Mouse (Mus musculus): ENCODE data around the gene Tmem62. TPM values are rescaled to one million over a fixed set of nuclear protein-coding genes. Genes with fewer than 3 reads are reported as not detected.
"Not testable (repeated sequence)": the region's sequence is repeated elsewhere in the genome, so short reads cannot be mapped to it uniquely, and the experiment has no call there.

The Tmem62 gene
- polyA plus RNA-seq, 1 experiment from 2014 or later = 6.5 TPM

- Histone ChIP-seq H3K27ac (ENCODE audit: low read depth, low read length) (no peak overlapping the region), H3K4me2 (replicated peaks; ENCODE audit: low read depth, low read length) (no peak overlapping the region), H3K9ac (ENCODE audit: low read depth, low read length) (no peak overlapping the region), H3K36me3 (ENCODE audit: control insufficient read depth, insufficient read depth, low read length) (peaks cover 13% of the 10 kb centered on the region; the same call in 1 of the 2 replicates), H3K4me1 (ENCODE audit: control insufficient read depth, insufficient read depth, low read length) (peaks cover 8% of the 10 kb centered on the region; the same call in 1 of the 2 replicates), H3K4me3 (ENCODE audit: low read length) (no peak overlapping the region), H3K9me3 (ENCODE audit: control insufficient read depth, low read length) (no peaks in the 10 kb centered on the region), H3K27me3 (ENCODE audit: control insufficient read depth, insufficient read depth, low read length) (no peaks in the 10 kb centered on the region)
- ATAC-seq (ENCODE audit: low FRiP score, low TSS enrichment) = no peak
- WGBS = 89% methylated on average over 3 of the region's 3 CpGs
These were observed 11.3 kb upstream of the Tmem62 start for GRCm38 (mm10) chr2:120965486-120965885.

DNA sequence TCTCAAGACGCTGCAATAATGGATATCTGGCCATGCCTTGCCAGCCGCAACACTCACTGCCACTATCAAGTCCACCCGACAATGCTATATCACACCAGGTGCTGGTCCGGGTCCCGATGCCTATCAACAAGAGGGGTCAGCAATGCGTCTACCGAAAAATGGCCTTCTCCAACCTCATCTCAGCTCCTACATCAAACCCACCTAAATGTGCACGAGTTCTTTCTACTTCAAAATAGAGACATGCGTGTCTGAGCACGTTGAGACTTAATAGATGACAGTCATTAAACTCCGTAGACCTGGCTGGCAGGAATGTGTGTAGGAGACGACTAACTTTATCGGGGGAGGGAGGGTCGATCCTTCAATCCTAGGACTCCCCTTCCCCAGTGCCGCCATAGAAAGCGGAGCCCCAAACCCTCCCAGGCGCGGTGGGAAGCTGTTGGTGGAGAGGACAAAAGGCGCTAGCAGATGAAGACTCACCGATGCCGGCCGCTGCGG, 6.7 kb upstream of the Tmem62 start:
- H3K9ac ChIP-seq (ENCODE audit: low read depth, low read length) = peak overlapping the region; percentile 92
- ATAC-seq (ENCODE audit: low FRiP score, low TSS enrichment) = peak; percentile 13; the same call in 1 of the 2 replicates
- H3K27me3 ChIP-seq (ENCODE audit: control insufficient read depth, insufficient read depth, low read length) = no peaks in the 10 kb centered on the region
- peaks cover 8% of the 10 kb centered on the region; the same call in 1 of the 2 replicates for H3K4me1 ChIP-seq (ENCODE audit: control insufficient read depth, insufficient read depth, low read length)
- H3K27ac ChIP-seq (ENCODE audit: low read depth, low read length) = peak overlapping the region; percentile 74; the same call in 1 of the 2 replicates
- H3K4me2 ChIP-seq (replicated peaks; ENCODE audit: low read depth, low read length) = peak overlapping the region; percentile 65
- no peaks in the 10 kb centered on the region for H3K9me3 ChIP-seq (ENCODE audit: control insufficient read depth, low read length)
- WGBS = under 1% methylated on average over 23 of the region's 23 CpGs
- no peaks in the 10 kb centered on the region; the same call in 1 of the 2 replicates for H3K36me3 ChIP-seq (ENCODE audit: control insufficient read depth, insufficient read depth, low read length)
- peak overlapping the region; percentile 88 for H3K4me3 ChIP-seq (ENCODE audit: low read length)

- H3K27ac ChIP-seq (ENCODE audit: low read depth, low read length) = peak within 1 kb of the TSS; percentile 74; the same call in 1 of the 2 replicates
- no peaks in the 10 kb centered on the region for H3K9me3 ChIP-seq (ENCODE audit: control insufficient read depth, low read length)
- no peaks in the 10 kb centered on the region for H3K27me3 ChIP-seq (ENCODE audit: control insufficient read depth, insufficient read depth, low read length)
- H3K36me3 ChIP-seq (ENCODE audit: control insufficient read depth, insufficient read depth, low read length) = no peaks in the 10 kb centered on the region; the same call in 1 of the 2 replicates
- peaks cover 8% of the 10 kb centered on the region; the same call in 1 of the 2 replicates for H3K4me1 ChIP-seq (ENCODE audit: control insufficient read depth, insufficient read depth, low read length)
- ATAC-seq (ENCODE audit: low FRiP score, low TSS enrichment) = peak; percentile 87
- peak within 1 kb of the TSS; percentile 88 for H3K4me3 ChIP-seq (ENCODE audit: low read length)
- peak within 1 kb of the TSS; percentile 65 for H3K4me2 ChIP-seq (replicated peaks; ENCODE audit: low read depth, low read length)
- WGBS = under 1% methylated on average over 39 of the region's 39 CpGs
- peak within 1 kb of the TSS; percentile 92 for H3K9ac ChIP-seq (ENCODE audit: low read depth, low read length)
These were observed 6.2 kb upstream of the Tmem62 start, which contains the start of gene Ubr1 for GRCm38 (mm10) chr2:120970559-120971080. TSS of gene Ubr1 (minus strand) at chr2:120970715.

DNA sequence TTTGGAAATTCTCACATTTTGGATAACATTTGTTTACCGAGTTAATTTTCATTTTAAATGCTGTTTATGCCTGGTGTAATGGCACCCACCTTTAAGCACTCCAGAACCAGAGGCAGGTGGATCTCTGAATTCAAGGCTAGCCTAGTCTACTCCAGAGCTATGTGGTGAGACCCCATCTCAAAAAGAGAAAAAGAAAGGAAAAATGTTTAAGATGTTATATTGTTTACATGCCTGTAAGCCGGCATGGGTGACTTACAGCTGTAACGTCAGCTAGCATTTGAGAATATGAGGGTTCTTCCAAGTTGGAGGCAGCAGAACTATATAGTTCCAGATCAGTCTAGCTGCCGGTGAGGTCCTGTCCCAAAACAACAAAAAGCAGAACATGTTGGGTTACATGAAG, 5.1 kb upstream of the Tmem62 start:
- no peak overlapping the region for H3K4me3 ChIP-seq (ENCODE audit: low read length)
- H3K4me2 ChIP-seq (replicated peaks; ENCODE audit: low read depth, low read length) = no peak overlapping the region
- no peak overlapping the region for H3K27ac ChIP-seq (ENCODE audit: low read depth, low read length)
- no peaks in the 10 kb centered on the region; the same call in 1 of the 2 replicates for H3K36me3 ChIP-seq (ENCODE audit: control insufficient read depth, insufficient read depth, low read length)
- H3K4me1 ChIP-seq (ENCODE audit: control insufficient read depth, insufficient read depth, low read length) = peaks cover 8% of the 10 kb centered on the region; the same call in 1 of the 2 replicates
- 90% methylated on average over 4 of the region's 4 CpGs for WGBS
- H3K9ac ChIP-seq (ENCODE audit: low read depth, low read length) = no peak overlapping the region
- no peaks in the 10 kb centered on the region for H3K9me3 ChIP-seq (ENCODE audit: control insufficient read depth, low read length)
- no peaks in the 10 kb centered on the region for H3K27me3 ChIP-seq (ENCODE audit: control insufficient read depth, insufficient read depth, low read length)
- ATAC-seq (ENCODE audit: low FRiP score, low TSS enrichment) = no peak

DNA sequence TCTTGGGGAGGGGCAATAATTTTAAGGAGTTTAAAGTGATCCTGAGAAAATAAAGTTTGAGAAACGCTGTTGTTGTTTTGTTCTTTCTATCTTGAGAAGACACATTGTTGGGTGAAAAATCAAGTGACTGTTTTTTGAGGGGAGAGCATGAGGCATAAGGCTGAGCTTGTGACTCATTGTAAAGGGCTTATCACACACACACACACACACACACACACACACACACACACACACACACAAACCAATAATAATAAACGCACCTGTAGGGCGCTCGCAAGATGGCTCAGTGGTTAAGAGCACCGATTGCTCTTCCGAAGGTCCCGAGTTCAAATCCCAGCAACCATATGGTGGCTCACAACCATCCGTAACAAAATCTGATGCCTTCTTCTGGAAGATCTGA, 4.6 kb upstream of the Tmem62 start:
- not testable (repeated sequence) for H3K9me3 ChIP-seq (ENCODE audit: control insufficient read depth, low read length); H3K4me3 ChIP-seq (ENCODE audit: low read length); H3K27me3 ChIP-seq (ENCODE audit: control insufficient read depth, insufficient read depth, low read length); H3K4me2 ChIP-seq (replicated peaks; ENCODE audit: low read depth, low read length); H3K4me1 ChIP-seq (ENCODE audit: control insufficient read depth, insufficient read depth, low read length); ATAC-seq (ENCODE audit: low FRiP score, low TSS enrichment); H3K27ac ChIP-seq (ENCODE audit: low read depth, low read length); H3K9ac ChIP-seq (ENCODE audit: low read depth, low read length); H3K36me3 ChIP-seq (ENCODE audit: control insufficient read depth, insufficient read depth, low read length)
- WGBS = 98% methylated on average over 8 of the region's 8 CpGs

DNA sequence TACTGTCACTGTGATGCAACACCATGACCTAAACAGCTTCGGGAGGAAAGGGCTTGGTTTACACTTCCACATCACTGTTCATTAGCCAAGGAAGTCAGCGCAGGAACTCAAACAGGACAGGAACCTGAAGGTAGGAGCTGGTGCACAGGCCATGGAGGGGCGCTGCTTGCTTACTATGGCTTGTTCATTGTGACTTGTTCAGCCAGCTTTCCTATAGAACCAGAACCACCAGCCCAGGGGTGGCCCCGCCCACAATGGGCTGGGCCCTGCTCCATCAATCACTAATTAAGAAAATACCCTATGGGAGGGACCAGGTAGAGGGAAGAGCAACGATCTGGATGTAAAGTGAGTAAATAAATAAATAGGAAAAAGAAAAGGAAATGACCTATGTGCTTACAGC, 3.9 kb upstream of the Tmem62 start:
- H3K36me3 ChIP-seq (ENCODE audit: control insufficient read depth, insufficient read depth, low read length) = no peaks in the 10 kb centered on the region
- WGBS = 15% methylated on average over 5 of the region's 5 CpGs
- no peaks in the 10 kb centered on the region for H3K9me3 ChIP-seq (ENCODE audit: control insufficient read depth, low read length)
- no peak overlapping the region for H3K4me3 ChIP-seq (ENCODE audit: low read length)
- H3K9ac ChIP-seq (ENCODE audit: low read depth, low read length) = no peak overlapping the region
- H3K27me3 ChIP-seq (ENCODE audit: control insufficient read depth, insufficient read depth, low read length) = no peaks in the 10 kb centered on the region
- no peak overlapping the region for H3K27ac ChIP-seq (ENCODE audit: low read depth, low read length)
- H3K4me2 ChIP-seq (replicated peaks; ENCODE audit: low read depth, low read length) = 0 out of 2 replicates have a peak overlapping the region, but pooled peaks have one; percentile 4
- peaks cover 8% of the 10 kb centered on the region; the same call in 1 of the 2 replicates for H3K4me1 ChIP-seq (ENCODE audit: control insufficient read depth, insufficient read depth, low read length)
- no peak for ATAC-seq (ENCODE audit: low FRiP score, low TSS enrichment)

DNA sequence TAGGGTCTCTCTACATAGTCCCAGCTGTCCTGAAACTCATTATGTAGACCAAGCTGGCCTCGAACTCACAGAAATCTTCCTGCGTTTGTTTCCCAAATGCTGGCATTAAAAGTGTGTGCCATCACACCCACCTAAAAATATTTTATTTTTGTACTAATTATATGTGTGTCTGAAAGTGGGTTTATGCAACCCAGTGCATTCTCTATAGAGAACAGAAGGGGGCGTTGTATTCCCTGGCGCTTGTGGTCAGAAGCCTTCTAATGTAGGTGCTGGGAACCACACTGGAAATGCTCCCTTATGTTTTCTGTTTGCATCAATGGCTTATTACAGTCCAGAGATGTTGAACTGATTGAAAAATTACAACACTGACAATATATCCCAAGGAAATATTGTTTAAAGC, 509 bp upstream of the Tmem62 start:
- Histone ChIP-seq H3K27ac (ENCODE audit: low read depth, low read length) (no peak overlapping the region), H3K4me2 (replicated peaks; ENCODE audit: low read depth, low read length) (no peak overlapping the region; the same call in 1 of the 2 replicates), H3K4me3 (ENCODE audit: low read length) (no peak overlapping the region), H3K4me1 (ENCODE audit: control insufficient read depth, insufficient read depth, low read length) (no peaks in the 10 kb centered on the region), H3K9me3 (ENCODE audit: control insufficient read depth, low read length) (no peaks in the 10 kb centered on the region), H3K27me3 (ENCODE audit: control insufficient read depth, insufficient read depth, low read length) (no peaks in the 10 kb centered on the region), H3K36me3 (ENCODE audit: control insufficient read depth, insufficient read depth, low read length) (no peaks in the 10 kb centered on the region), H3K9ac (ENCODE audit: low read depth, low read length) (no peak overlapping the region)
- WGBS = 57% methylated on average over 4 of the region's 4 CpGs
- ATAC-seq (ENCODE audit: low FRiP score, low TSS enrichment) = no peak

DNA sequence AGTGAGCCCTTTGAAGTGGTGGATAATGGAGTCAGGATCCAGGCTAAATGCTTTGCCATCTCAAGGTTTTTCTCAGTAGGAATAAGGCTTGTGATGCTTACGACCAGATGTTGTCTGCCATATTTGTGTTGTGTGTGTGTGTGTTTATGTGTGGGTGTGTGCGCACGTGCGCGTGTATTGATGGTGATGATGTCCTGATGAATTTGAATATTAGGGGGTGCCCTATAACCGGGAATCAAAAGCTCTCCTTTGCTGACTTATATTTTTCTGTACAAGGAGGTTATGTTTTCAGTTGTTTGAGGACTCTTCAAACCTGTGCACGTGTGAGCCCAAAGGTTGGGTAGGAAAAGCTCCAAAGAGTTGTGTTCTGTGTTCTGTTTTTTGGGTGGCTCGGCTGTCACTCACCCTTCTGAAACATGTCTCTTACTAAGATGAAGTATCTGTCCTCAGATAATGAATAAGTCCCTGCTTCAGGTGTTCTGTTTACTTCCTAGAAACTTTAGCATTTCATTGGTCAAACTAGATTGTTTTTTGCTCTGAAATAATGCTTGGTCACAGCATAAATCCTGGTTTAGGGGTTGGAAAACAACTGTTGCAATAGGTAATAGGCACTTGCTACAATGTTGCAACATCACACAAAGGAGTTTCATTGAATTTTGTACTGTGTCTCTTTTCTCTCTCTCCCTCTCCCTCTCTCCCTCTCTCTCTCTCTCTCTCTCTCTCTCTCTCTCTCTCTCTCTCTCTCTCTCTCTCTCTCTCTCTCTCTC, 1.3 kb downstream of the Tmem62 start:
- Histone ChIP-seq H3K27ac (ENCODE audit: low read depth, low read length) (no peak overlapping the region), H3K9me3 (ENCODE audit: control insufficient read depth, low read length) (no peaks in the 10 kb centered on the region)
- 82% methylated on average over 8 of the region's 8 CpGs for WGBS

DNA sequence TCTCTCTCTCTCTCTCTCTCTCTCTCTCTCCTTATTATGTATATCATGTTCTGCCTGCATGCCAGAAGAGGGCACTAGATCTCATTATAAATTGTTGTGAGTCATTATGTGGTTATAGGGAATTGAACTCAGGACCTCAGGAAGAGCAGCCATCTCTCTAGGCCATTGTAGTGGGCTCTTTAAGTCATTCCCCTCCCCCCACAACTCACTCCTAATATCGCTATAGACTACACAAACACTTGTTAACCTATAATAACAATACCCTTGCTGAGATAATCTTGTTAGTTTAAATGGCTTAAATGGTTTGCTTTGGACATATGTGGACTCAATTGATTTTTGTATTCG, 1.8 kb downstream of the Tmem62 start:
- WGBS = 76% methylated on average over 2 of the region's 2 CpGs

More for the DNA sequence above, 1.3 kb downstream of the Tmem62 start:
- no peak overlapping the region for H3K9ac ChIP-seq (ENCODE audit: low read depth, low read length)
- ATAC-seq (ENCODE audit: low FRiP score, low TSS enrichment) = 0 out of 2 replicates have a peak, but pooled peaks have one; percentile 16
- H3K27me3 ChIP-seq (ENCODE audit: control insufficient read depth, insufficient read depth, low read length) = no peaks in the 10 kb centered on the region
- H3K36me3 ChIP-seq (ENCODE audit: control insufficient read depth, insufficient read depth, low read length) = no peaks in the 10 kb centered on the region
- H3K4me1 ChIP-seq (ENCODE audit: control insufficient read depth, insufficient read depth, low read length) = no peaks in the 10 kb centered on the region
- peak overlapping the region; percentile 97 for H3K4me2 ChIP-seq (replicated peaks; ENCODE audit: low read depth, low read length)
- peak overlapping the region; percentile 80 for H3K4me3 ChIP-seq (ENCODE audit: low read length)

More for the DNA sequence above, 1.8 kb downstream of the Tmem62 start:
- Histone ChIP-seq H3K4me2 (replicated peaks; ENCODE audit: low read depth, low read length) (no peak overlapping the region), H3K27me3 (ENCODE audit: control insufficient read depth, insufficient read depth, low read length) (no peaks in the 10 kb centered on the region), H3K4me1 (ENCODE audit: control insufficient read depth, insufficient read depth, low read length) (no peaks in the 10 kb centered on the region), H3K36me3 (ENCODE audit: control insufficient read depth, insufficient read depth, low read length) (no peaks in the 10 kb centered on the region), H3K4me3 (ENCODE audit: low read length) (no peak overlapping the region), H3K9me3 (ENCODE audit: control insufficient read depth, low read length) (no peaks in the 10 kb centered on the region), H3K9ac (ENCODE audit: low read depth, low read length) (no peak overlapping the region), H3K27ac (ENCODE audit: low read depth, low read length) (no peak overlapping the region)
- no peak for ATAC-seq (ENCODE audit: low FRiP score, low TSS enrichment)
